Mouse (Mus musculus): ENCODE data around the gene Malsu1. TPM values are rescaled to one million over a fixed set of nuclear protein-coding genes. Genes with fewer than 3 reads are reported as not detected.

Malsu1 gene
- polyA plus RNA-seq, 1 experiment from 2014 or later, result 65.6 TPM

DNA sequence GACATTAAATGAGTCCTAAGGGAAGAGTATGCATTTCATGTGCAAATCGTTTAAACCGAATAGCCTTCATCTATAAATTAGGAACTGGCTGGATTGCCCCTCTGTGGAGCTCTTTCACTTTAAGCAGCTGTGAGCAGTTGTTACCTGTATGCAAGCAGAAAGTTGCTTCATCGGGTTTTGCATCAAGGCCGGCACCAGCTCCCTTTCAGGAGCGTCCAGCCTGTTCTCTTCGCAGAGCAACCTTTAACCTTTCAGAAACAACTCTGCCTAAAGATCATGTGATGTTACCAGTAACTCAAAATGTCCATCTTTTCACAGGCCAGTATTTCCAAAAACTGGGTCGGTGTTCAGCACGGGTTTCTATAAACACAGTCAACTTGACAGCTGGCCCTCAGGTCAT is 26.6 kb upstream of the Malsu1 start:
- no peak overlapping the region for H3K4me2 ChIP-seq
- no peaks in the 10 kb centered on the region for H3K4me1 ChIP-seq
- no peak for ATAC-seq (ENCODE audit: borderline replicate concordance, extremely low read depth, low FRiP score, low TSS enrichment)
- no peak overlapping the region for H3K9ac ChIP-seq
- H3K9me3 ChIP-seq, result no peaks in the 10 kb centered on the region
- no peak overlapping the region for H3K27ac ChIP-seq
- no peaks in the 10 kb centered on the region; the same call in 1 of the 2 replicates for H3K27me3 ChIP-seq
- H3K36me3 ChIP-seq, result no peaks in the 10 kb centered on the region
- 62% methylated on average over 8 of the region's 8 CpGs for WGBS
- no peak overlapping the region for H3K4me3 ChIP-seq

GRCm38 (mm10) chr6:49047848-49048247 is 25.7 kb upstream of the Malsu1 start:
- H3K4me2 ChIP-seq, result no peak overlapping the region
- H3K27ac ChIP-seq, result no peak overlapping the region
- H3K36me3 ChIP-seq, result no peaks in the 10 kb centered on the region
- WGBS, result 64% methylated on average over 10 of the region's 10 CpGs
- H3K9ac ChIP-seq, result no peak overlapping the region
- no peaks in the 10 kb centered on the region; the same call in 1 of the 2 replicates for H3K27me3 ChIP-seq
- H3K4me1 ChIP-seq, result no peaks in the 10 kb centered on the region
- H3K9me3 ChIP-seq, result no peaks in the 10 kb centered on the region
- ATAC-seq (ENCODE audit: borderline replicate concordance, extremely low read depth, low FRiP score, low TSS enrichment), result no peak
- no peak overlapping the region for H3K4me3 ChIP-seq

GRCm38 (mm10) chr6:49048395-49048794 is 25.2 kb upstream of the Malsu1 start:
- Histone ChIP-seq H3K4me3 (no peak overlapping the region), H3K36me3 (no peaks in the 10 kb centered on the region), H3K4me2 (no peak overlapping the region), H3K9ac (no peak overlapping the region), H3K9me3 (no peaks in the 10 kb centered on the region), H3K27ac (no peak overlapping the region), H3K4me1 (no peaks in the 10 kb centered on the region), H3K27me3 (no peaks in the 10 kb centered on the region; the same call in 1 of the 2 replicates)
- 86% methylated on average over 10 of the region's 10 CpGs for WGBS
- no peak for ATAC-seq (ENCODE audit: borderline replicate concordance, extremely low read depth, low FRiP score, low TSS enrichment)

DNA sequence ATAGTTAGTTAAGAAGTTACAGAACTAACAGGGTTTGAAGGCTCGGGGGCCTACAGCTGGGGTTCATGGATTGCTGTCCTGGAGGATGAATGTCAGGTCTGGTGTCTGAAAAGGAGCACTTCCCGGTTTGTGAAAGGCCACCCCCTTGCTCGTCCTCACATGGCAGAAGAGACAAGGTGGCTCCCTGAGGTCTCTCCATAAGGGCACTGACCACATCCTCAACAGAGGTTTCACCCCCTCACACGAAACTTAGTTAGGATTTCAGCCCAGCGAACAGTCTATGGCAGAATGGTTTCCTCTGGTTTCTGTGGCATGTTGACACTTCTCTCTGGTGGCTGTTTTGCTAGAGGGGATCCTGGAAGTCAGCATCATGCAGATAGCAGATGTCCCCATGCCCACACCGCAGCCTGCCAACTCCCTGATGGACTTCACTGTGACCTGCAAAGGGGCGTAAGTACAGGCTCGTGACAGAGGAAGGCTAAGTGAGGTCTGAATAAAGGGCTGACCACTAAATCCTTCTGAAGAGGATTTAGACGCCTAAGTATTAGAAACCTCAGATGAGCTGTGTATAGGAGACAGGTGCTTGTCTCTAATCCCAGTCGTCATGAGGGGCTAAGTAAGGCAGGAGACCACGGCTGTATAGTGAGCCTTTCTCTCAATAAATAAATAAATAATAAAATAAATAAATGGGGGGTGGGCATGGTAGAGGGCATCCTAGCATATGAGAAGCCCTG is 22.8 kb upstream of the Malsu1 start:
- Histone ChIP-seq H3K36me3 (no peaks in the 10 kb centered on the region), H3K4me1 (no peaks in the 10 kb centered on the region), H3K9ac (no peak overlapping the region), H3K4me2 (no peak overlapping the region), H3K4me3 (no peak overlapping the region), H3K9me3 (no peaks in the 10 kb centered on the region), H3K27me3 (no peaks in the 10 kb centered on the region), H3K27ac (no peak overlapping the region)
- WGBS, result 67% methylated on average over 11 of the region's 11 CpGs
- no peak for ATAC-seq (ENCODE audit: borderline replicate concordance, extremely low read depth, low FRiP score, low TSS enrichment)

- H3K9me3 ChIP-seq, result no peaks in the 10 kb centered on the region
- no peaks in the 10 kb centered on the region for H3K36me3 ChIP-seq
- no peak overlapping the region for H3K4me3 ChIP-seq
- 50% methylated on average over 5 of the region's 5 CpGs for WGBS
- H3K27me3 ChIP-seq, result no peaks in the 10 kb centered on the region
- no peak overlapping the region for H3K9ac ChIP-seq
- ATAC-seq (ENCODE audit: borderline replicate concordance, extremely low read depth, low FRiP score, low TSS enrichment), result no peak
- no peaks in the 10 kb centered on the region for H3K4me1 ChIP-seq
- H3K4me2 ChIP-seq, result no peak overlapping the region
- H3K27ac ChIP-seq, result no peak overlapping the region
Measured at GRCm38 (mm10) chr6:49052191-49052590, 21.4 kb upstream of the Malsu1 start.

DNA sequence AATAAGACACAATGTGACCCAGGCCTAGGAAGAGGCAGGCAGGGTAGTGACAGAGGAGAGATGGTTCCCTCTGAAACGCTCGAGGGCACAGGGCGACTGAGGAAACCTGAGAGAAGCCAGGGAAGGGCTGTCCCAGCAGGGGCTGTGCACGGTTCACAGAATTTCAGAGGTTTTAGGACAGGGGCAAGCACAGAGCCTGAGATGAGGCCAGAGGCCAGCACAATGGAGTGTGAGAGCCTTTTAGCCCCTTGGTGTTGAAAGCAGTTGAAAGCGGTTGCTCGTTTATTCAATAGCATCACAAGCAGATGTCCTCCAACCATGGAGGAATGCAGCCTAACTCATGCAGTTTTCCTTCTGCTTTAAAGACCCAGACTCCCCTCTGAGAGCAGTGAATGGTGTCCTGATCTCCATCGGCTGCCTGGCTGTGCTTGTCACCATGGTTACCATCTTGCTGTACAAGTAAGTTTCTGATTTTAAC is 18.3 kb upstream of the Malsu1 start:
- Histone ChIP-seq H3K9ac (no peak overlapping the region), H3K36me3 (no peaks in the 10 kb centered on the region), H3K4me1 (no peaks in the 10 kb centered on the region), H3K4me3 (no peak overlapping the region), H3K9me3 (no peaks in the 10 kb centered on the region), H3K27me3 (no peaks in the 10 kb centered on the region), H3K27ac (no peak overlapping the region), H3K4me2 (no peak overlapping the region)
- no peak for ATAC-seq (ENCODE audit: borderline replicate concordance, extremely low read depth, low FRiP score, low TSS enrichment)
- WGBS, result 28% methylated on average over 7 of the region's 7 CpGs

GRCm38 (mm10) chr6:49056009-49056408 is 17.6 kb upstream of the Malsu1 start:
- Histone ChIP-seq H3K9ac (no peak overlapping the region), H3K4me2 (no peak overlapping the region), H3K36me3 (no peaks in the 10 kb centered on the region), H3K27me3 (no peaks in the 10 kb centered on the region), H3K9me3 (no peaks in the 10 kb centered on the region), H3K27ac (no peak overlapping the region), H3K4me1 (no peaks in the 10 kb centered on the region), H3K4me3 (no peak overlapping the region)
- no peak for ATAC-seq (ENCODE audit: borderline replicate concordance, extremely low read depth, low FRiP score, low TSS enrichment)
- WGBS, result 69% methylated on average over 9 of the region's 9 CpGs

- no peak overlapping the region for H3K27ac ChIP-seq
- no peak overlapping the region for H3K4me3 ChIP-seq
- H3K36me3 ChIP-seq, result no peaks in the 10 kb centered on the region
- H3K9me3 ChIP-seq, result no peaks in the 10 kb centered on the region
- WGBS, result 33% methylated on average over 8 of the region's 8 CpGs
- H3K27me3 ChIP-seq, result no peaks in the 10 kb centered on the region
- no peak overlapping the region for H3K9ac ChIP-seq
- no peaks in the 10 kb centered on the region for H3K4me1 ChIP-seq
- no peak overlapping the region for H3K4me2 ChIP-seq
- ATAC-seq (ENCODE audit: borderline replicate concordance, extremely low read depth, low FRiP score, low TSS enrichment), result no peak
Measured at GRCm38 (mm10) chr6:49057053-49058021, 16.3 kb upstream of the Malsu1 start.

DNA sequence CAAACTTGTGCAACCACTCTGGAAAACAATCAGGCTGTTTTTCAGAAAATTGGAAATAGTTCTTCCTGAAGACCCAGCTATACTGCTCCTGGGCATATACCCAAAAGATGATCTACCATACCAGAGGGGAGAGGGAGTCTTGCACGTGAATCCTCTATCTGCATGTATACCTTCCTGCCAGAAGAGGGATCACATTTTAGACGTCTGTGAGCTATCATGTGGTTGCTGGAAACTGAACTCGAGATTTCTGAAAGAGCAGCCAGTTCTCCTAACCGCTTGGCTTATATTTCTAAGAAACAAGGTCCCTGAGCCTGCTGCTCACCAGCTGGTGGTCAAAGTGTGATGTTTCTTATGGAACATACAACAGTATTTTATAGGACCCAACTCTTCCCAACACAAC is 5.2 kb upstream of the Malsu1 start:
- no peaks in the 10 kb centered on the region for H3K27me3 ChIP-seq
- no peaks in the 10 kb centered on the region for H3K4me1 ChIP-seq
- H3K4me2 ChIP-seq, result no peak overlapping the region
- H3K4me3 ChIP-seq, result no peak overlapping the region
- ATAC-seq (ENCODE audit: borderline replicate concordance, extremely low read depth, low FRiP score, low TSS enrichment), result no peak
- 44% methylated on average over 4 of the region's 4 CpGs for WGBS
- H3K36me3 ChIP-seq, result no peaks in the 10 kb centered on the region
- no peaks in the 10 kb centered on the region for H3K9me3 ChIP-seq
- no peak overlapping the region for H3K9ac ChIP-seq
- H3K27ac ChIP-seq, result no peak overlapping the region

DNA sequence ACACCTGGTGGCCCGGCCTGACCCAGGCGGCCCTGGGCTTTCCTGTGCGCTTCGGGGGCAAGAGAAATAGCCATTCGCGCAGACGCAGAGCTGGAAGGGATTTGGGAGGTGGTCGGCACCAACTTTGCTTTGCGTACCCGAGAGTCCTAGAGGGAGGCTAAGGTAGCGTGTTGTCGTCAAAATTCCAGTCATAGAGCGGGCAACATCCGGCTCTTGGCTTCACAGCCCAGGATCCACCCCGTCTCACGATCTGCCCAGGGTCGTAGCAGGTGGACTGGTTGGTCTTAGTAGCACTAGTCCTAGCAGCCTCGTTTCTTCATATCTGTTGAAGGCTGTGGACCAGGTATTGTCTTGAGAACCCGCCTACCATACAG is 509 bp downstream of the Malsu1 start:
- 1% methylated on average over 19 of the region's 19 CpGs for WGBS
- ATAC-seq (ENCODE audit: borderline replicate concordance, extremely low read depth, low FRiP score, low TSS enrichment), result peak; percentile 58; the same call in 1 of the 2 replicates
- peak overlapping the region; percentile 79 for H3K4me3 ChIP-seq

DNA sequence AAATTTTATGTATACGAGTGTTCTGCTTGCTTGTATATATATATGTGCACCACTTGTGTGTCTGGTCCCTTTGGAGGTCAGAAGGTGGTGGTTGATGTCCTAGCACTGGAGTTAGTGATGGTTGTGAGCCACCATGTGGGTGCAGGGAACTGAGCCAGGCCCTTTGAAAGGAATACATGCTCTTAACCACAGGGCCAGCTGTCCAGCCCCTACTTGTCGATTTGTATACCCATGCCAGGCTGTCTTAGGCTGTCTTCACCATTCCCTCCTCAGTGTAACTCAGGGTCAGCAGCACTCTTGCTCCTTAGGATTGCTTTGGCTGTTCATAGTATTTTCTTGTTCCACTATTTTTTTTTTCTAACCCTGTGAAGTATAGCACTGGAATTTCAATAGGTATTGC is 4.3 kb downstream of the Malsu1 start:
- Histone ChIP-seq H3K9ac (no peak overlapping the region), H3K36me3 (peaks cover 9% of the 10 kb centered on the region), H3K4me1 (peaks cover 12% of the 10 kb centered on the region), H3K4me2 (no peak overlapping the region), H3K27me3 (no peaks in the 10 kb centered on the region), H3K9me3 (no peaks in the 10 kb centered on the region), H3K4me3 (no peak overlapping the region), H3K27ac (no peak overlapping the region)
- 73% methylated on average over 2 of the region's 2 CpGs for WGBS
- no peak for ATAC-seq (ENCODE audit: borderline replicate concordance, extremely low read depth, low FRiP score, low TSS enrichment)

More for the DNA sequence above, 509 bp downstream of the Malsu1 start:
- H3K9ac ChIP-seq, result peak overlapping the region; percentile 75
- H3K27ac ChIP-seq, result peak overlapping the region; percentile 83
- H3K4me2 ChIP-seq, result peak overlapping the region; percentile 72
- no peaks in the 10 kb centered on the region for H3K9me3 ChIP-seq
- H3K4me1 ChIP-seq, result peaks cover 12% of the 10 kb centered on the region
- H3K36me3 ChIP-seq, result no peaks in the 10 kb centered on the region
- no peaks in the 10 kb centered on the region for H3K27me3 ChIP-seq

DNA sequence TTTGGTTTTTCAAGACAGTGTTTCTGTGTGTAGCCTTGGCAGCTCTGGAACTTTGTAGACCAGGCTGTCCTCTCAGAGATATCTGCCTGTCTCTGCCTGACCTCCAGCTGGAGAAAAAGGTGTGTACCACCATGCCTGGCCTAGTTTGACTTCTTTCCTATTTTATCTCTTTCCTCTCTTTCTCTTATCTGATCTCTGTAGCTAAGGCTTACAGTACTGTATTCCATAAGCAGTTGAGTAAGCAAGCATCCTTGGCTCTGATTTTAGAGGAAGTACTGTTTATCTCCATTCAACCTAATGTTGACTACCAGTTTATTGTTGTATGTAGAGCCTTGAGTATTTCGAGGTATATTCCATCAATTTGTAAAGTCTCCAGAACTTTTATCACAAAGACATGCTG is 5.7 kb downstream of the Malsu1 start:
- Histone ChIP-seq H3K36me3 (peaks cover 22% of the 10 kb centered on the region), H3K4me1 (peaks cover 11% of the 10 kb centered on the region), H3K4me2 (no peak overlapping the region), H3K27me3 (no peaks in the 10 kb centered on the region), H3K27ac (no peak overlapping the region), H3K4me3 (no peak overlapping the region), H3K9me3 (no peaks in the 10 kb centered on the region), H3K9ac (no peak overlapping the region)
- 72% methylated on average over 1 of the region's 1 CpGs for WGBS
- no peak for ATAC-seq (ENCODE audit: borderline replicate concordance, extremely low read depth, low FRiP score, low TSS enrichment)
